Mouse (Mus musculus) brain, embryonic 14.5 days (tissue): Measurements from ENCODE around the gene Ano6.

Source experiments
- CTCF ChIP-seq: fragments of 200-500 bp; IDR thresholded peaks from 2 replicates; pipeline ENCODE4 v1.5.1; 2012; ENCODE audit warnings: inconsistent platforms, mild to moderate bottlenecking, moderate library complexity, borderline replicate concordance; ENCODE audit not compliant: insufficient read depth, insufficient read length; ENCODE audit errors: extremely low read depth
- POLR2A ChIP-seq: fragments of 200-500 bp; IDR thresholded peaks from 2 replicates; pipeline ENCODE4 v1.6.1; 2012; ENCODE audit warnings: mild to moderate bottlenecking, inconsistent platforms, borderline replicate concordance; ENCODE audit not compliant: poor library complexity, insufficient read depth, insufficient read length, severe bottlenecking; ENCODE audit errors: extremely low read depth

DNA sequence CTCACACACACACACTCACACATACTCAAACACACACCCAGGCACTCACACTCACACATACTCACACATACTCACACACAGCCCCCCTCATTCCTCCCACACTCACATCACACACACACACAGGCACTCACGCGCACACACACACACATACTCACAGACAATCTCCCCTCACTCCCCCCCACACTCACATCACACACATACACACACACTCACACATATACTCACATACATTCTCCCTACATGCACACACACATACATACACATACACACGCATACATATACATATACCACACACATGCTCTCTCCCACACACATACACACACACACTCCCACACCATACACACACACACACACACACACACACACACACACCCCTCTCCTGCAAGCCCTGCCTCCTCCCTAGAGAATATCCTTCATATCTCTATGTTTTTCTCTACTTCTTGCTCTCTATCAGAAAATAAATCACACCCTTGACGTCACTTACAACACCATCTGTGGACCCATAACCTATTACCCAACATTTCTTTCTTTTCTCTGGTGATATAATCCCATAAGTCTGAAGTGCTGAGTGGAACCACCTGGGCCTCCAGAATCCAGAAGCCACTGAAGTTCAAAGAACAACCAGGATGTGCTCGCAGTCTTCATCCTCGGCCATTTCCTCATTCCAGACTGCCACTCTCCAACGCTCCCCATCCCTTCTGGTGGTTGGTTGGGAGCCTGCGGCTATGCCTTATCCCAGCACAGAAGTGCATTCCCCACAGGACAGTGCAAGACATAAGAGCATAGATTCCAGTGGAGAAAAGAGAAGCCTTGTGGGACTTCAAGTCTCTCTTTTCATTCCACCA is 38.6 kb upstream of the Ano6 start:
- no peak for TF ChIP-seq CTCF
- no peak for TF ChIP-seq POLR2A
